Mouse (Mus musculus) erythroid progenitor cell, adult 5-6 weeks (primary cell): Measurements from ENCODE around the gene Samd14. TPM values are rescaled to one million over a fixed set of nuclear protein-coding genes. Genes with fewer than 3 reads are reported as not detected.
A peak's percentile ranks its signal among the peaks of the same experiment; 100 is the strongest.

Experiments used
- ATAC-seq: replicated peaks from 2 replicates; pipeline ENCODE4 v1.8.0; 2016; ENCODE audit warnings: moderate number of reproducible peaks, mild to moderate bottlenecking, moderate TSS enrichment, inconsistent platforms; ENCODE audit not compliant: poor library complexity, low FRiP score, severe bottlenecking
- total RNA-seq, 2 experiments: library from RNA; stranded (forward) in 1 of 2; stranded (reverse) in 1 of 2; fragments of 150-400 nt in 1 of 2; fragments of 186-747, 209-891 nt in 1 of 2; gene quantifications; 2 replicates each; pipeline versions ENCODE4 v1.2.3 to v1.2.4; 2015 to 2017; ENCODE audit warnings: low replicate concordance in 2 of 2

Gene Samd14
- total RNA-seq, 2 experiments from 2014 or later, result 99.2 to 103 TPM

DNA sequence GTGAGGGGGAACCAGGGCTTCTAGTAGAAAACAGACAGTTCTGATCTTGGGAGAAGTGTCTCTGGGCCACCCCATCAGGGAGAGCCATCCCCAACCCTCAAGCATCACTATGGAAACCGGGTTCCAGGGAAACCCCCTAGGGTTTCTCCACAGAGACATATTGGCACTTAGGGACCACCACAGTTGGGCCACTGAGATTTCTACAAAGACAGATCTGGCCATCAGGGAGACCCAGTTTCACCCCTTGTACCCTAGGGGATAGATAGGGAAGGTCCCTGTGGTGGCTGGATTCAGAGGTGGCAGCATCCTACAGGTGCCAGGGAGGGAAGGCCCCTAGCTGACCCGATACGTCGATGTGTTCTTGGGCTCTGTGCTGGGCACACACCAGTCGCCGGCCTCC is 17.2 kb downstream of the Samd14 start:
- no peak for ATAC-seq

GRCm38 (mm10) chr11:95027850-95028470 is 18.3 kb downstream of the Samd14 start:
- ATAC-seq, result no peak

- ATAC-seq, result no peak
Observed at GRCm38 (mm10) chr11:95032945-95033344, 23.3 kb downstream of the Samd14 start.

GRCm38 (mm10) chr11:95033617-95034016 is 23.9 kb downstream of the Samd14 start:
- no peak for ATAC-seq

DNA sequence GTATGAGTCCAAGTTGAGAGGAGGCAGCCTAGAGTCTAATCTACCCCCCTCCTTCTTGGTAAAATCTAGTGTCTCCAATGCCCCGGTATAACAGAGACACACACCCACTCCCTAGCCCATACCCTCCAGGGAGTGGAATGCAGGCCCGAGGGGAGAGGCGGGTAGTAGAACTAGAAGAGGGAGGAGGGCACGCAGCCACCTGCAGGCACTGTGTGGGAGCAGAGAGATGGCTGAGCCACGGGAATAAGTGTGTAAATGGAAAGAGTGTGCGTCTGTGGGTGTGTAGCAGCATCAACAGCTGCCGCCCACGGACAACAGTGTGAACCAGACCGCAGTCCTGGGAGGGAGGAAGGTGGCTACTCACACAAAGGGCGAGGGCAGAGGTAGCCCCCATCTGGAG is 25.2 kb downstream of the Samd14 start:
- ATAC-seq, result no peak

DNA sequence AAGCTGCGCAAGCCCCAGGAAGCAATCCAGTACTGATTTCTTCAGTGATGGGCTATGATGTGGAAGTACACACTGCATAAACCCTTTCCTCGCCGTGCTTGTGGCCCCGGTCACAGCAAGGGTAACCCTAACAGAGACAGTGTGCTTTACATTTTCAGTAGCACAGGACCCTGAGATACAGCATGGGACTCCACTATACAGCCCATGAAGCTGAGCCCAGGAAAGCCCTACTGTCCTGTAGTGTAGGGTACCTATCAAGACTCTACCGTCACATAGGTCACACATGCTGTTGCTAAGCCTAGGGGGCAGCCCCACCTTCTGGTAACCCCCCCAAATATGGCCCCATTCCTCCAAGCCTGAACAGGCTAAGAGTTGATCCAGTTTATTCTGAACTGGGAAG is 26.8 kb downstream of the Samd14 start:
- ATAC-seq, result no peak

DNA sequence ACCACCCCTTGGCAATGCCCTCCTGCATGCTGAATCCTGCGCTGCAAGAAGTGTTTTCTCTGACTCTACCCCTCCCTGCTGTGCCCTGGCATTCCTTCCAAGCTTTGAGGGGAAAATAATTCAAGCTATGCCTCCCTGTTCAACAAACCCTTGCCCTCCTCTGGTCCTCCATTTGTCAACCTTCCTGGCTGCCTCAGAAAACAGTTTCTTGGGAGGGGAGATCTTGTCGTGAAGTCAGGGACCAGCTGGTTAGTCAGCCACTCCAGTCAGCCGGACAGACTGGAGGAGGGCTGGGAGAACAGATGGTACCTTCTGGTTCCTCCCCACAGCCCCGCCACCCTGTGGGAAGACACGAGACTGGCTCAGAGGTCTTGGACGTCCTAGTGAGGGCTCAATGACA is 27.6 kb downstream of the Samd14 start:
- ATAC-seq, result no peak

DNA sequence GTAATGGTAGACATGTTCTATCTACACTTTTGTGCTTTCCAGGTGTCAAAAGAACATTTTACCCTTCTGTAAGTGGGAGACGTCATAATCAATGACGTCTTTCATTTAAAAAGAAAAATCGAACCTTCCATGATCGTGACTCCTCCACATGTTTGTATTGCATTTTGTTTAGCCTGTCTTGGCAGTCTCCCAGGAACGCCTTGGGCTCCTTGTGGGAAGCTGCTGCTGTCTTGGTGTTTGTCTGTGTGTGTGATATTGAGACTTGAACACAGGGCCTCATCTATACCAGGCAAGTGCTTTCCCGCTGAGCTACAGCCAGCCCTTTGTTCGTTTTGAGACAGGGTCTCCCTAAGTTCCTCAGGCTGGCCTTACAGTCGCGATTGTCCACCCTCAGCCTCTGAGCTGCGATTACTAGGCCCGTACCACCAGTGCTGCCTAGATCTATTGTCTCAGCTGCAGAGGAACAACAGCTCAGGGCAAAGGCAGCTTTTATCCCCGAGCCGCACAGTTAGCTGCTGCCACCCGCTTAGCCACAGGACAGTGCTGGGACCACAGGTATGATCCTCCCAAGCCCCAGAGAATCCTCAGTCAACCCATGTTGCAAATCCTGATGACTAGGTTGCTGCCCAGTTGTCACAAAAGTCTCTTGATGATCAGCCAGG is 28.6 kb downstream of the Samd14 start:
- ATAC-seq, result no peak

DNA sequence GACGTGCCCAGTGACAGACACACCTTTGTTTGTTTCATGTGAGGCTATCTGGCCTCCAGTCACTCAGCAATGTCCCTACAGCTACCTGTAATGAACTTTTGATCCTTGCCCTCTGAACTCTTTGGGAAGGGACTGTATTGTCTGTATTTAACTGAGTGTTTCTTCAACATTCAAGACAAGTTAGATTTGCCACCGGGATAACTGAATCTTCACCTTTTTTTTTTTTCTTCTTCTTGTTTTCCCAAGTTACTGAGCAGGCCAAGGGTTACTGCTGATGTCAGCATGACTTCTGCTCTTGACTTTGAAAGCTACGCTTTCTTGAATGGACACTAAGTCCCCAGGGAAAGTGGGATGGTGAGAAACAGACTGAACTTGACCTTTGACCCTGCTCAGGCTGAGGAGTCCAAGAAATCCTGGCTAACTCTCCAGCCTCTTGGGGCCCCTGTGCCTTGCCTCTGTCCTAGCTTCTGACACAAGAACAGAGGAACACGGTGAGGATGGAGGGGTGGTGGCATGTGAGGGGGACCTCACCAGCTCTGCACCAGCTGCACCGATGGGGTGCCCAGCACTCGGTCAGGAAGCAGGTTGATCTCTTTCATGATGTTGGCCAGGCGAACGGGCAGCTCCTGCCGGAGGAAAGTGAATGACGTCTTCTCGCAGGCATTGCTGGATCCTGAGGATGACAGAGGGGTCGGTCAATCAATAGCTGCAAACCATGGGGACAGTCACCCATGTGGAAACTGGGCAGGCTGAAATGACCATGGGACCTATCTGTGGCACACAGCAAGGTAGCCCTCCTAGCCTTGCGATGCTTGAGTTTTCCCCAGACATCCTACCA is 29.4 kb downstream of the Samd14 start:
- no peak for ATAC-seq

DNA sequence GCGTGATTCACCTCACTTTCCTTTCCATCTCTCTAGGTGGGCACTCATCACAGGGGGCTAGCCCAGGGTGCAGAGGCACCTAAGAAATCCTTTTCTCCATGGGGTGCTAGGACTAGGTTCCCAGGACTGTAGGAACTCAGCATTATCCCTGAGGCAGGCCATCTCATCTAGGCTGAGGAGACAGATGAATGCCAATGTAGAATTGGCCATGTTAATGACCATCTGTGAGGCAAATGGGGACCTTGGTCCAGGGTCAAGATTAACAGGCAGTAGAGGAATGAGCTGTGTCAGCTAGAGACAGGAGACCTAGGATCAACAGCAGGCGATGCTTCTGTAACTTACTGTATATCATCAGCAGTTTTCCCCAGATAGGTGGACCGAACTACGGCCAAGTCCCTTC is 30.1 kb downstream of the Samd14 start:
- no peak for ATAC-seq

DNA sequence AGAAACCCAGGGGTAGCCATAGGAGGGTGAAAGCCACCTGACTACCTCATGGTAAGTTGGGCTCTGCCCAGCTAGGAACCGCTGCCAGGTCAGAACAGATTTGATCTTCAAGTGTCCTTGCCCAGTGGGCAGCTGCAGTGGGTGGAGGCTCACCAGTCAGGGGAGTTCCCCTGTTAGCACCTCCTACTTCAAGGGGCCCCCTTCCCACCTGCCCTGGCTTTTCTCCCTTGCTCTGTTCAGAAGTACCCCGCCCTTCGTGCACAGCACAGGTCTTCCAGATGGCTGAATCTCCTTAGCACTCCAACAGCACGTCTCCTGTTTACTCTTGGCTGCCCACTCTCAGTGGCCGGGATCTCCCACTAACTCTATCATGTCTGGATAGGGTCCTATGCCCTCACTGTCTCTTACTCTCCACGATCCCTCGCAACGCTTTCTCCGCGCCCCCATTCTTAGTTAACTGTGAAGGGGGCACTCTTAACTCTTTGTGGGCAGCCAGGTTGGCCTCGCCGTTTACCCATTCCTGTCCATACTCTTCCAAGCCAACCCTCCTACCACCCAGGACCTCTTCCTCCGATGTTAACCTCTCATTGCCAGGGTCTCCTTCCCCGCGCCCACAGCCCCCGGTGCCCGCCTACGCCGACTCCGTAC is 30.9 kb downstream of the Samd14 start:
- peak; percentile 17; the same call in 1 of the 2 replicates for ATAC-seq

DNA sequence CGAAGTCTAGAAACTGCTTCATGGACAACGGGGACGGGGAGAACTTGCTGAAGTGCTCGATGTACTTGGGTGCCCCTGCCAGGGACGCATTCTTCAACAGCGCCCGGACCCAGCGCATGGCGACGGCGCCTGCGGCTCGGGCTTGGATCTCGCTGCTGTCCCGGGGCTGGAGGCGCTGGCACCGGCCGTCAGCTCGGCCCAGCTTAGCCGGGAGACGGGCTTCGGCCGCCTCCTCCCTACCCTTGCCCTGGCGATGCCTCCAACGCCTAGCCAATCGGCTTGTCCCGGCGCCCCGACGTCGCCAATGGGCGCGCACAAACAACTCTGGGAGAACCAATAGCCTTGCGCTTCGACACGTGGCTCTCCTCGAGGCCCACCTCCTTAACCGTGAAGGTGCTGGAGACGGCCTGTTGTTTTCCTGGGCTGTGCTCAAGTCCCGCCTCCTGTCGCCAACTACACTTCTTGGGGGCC is 31.5 kb downstream of the Samd14 start, which contains the start of gene Pdk2:
Pdk2 (minus strand) TSS at position 216 of the 471 bp plus-strand sequence.
- peak; percentile 92 for ATAC-seq

DNA sequence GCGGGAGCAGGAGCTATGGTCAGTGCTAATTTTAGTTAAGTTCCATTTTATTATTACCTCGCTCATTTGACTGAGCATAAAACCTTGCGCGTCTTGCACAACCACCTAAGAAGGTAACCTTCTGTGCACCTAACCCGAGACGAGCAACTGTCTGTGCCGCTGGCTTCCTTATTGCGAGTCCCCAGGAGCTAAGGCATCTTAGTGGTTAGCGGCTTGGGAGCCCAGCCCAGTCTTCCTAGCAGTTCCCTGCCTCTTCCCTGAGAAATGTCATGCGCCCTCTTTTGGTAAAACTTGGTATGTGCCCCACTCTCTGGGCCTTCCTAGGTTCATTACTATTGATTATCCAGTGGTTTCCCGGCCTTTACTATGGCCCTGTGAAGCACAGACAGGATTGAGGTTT is 32.4 kb downstream of the Samd14 start:
- peak; percentile 70 for ATAC-seq

GRCm38 (mm10) chr11:95043060-95043459 is 33.4 kb downstream of the Samd14 start:
- ATAC-seq, result no peak

GRCm38 (mm10) chr11:95043608-95044007 is 33.9 kb downstream of the Samd14 start:
- ATAC-seq, result no peak

GRCm38 (mm10) chr11:95044185-95044870 is 34.6 kb downstream of the Samd14 start:
- no peak for ATAC-seq

GRCm38 (mm10) chr11:95046980-95047680 is 37.5 kb downstream of the Samd14 start:
- peak; percentile 64 for ATAC-seq

DNA sequence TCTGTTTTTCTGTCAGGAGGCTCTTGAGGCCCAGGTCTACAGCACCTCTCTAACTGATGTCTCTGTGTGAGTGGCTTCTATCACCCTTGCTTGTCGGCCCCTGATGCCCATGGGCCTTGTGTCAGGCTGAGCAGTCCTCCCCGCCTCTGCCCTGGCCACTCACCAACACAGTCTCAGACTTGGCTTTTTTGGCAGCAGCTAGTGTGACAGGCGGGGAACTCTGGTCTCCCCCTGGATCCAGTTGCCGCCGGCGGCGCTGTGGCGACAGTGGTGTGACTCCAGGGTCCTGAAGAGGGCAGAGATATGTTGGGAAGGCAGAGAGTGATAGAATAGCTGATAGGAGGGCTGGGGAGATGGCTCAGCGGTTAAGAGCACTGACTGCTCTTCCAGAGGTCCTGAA is 43.4 kb downstream of the Samd14 start:
- no peak for ATAC-seq
